Mouse (Mus musculus): Measurements from ENCODE around the gene Gorasp2.

- no peak for TF ChIP-seq CTCF (IDR thresholded peaks at IDR 0.05; ENCODE audit: extremely low read depth, insufficient read depth, low read length)
- TF ChIP-seq POLR2A (IDR thresholded peaks at IDR 0.05; ENCODE audit: extremely low read depth, insufficient read depth, low read length), result no peak
Measured at GRCm38 (mm10) chr2:70673445-70674126, 12.2 kb downstream of the Gorasp2 start.
